Mouse (Mus musculus): Measurements from ENCODE around the gene Zfp551. TPM values are rescaled to one million over a fixed set of nuclear protein-coding genes. Genes with fewer than 3 reads are reported as not detected.

Gene Zfp551
- polyA plus RNA-seq (2012; rRNA removed) = 3.8 and 5.8 TPM in 2 replicates

DNA sequence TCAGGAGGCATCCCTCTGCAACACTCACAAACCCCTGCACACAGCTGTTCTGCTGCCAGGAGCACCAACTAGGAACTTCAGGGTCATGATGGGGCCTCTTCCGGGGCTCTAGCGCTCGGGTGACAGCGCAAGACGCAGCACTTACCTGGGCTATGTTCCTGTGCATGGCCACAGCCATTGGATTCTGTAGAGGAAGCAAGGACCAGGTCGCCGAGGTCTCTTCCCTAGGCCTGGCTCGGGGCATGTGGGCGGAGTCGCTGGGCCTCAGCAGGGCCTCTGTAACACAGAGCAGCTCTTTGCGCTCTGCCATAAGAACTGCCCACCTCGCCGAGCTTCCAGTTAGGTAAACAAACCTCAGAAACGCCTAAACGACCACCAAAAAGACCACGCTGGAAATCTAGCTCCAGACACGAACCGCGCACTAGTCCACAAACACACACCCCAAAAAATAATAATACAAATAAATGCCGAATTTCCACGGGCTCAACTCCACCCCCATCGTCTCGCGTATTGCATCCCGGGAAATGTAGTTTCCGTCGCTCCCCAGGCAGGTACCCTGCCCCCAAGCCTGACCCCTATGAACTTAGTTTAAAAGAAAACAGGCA is at the start of gene Zfp551:
Zfp551 (minus strand) TSS at position 507 of the 605 bp plus-strand sequence.
- TF ChIP-seq CTCF (IDR thresholded peaks at IDR 0.05; ENCODE audit: borderline replicate concordance, extremely low read depth, insufficient read depth, insufficient read length) = no peak
- peak; percentile 74 for DNase-seq (ENCODE audit: low read depth)

DNA sequence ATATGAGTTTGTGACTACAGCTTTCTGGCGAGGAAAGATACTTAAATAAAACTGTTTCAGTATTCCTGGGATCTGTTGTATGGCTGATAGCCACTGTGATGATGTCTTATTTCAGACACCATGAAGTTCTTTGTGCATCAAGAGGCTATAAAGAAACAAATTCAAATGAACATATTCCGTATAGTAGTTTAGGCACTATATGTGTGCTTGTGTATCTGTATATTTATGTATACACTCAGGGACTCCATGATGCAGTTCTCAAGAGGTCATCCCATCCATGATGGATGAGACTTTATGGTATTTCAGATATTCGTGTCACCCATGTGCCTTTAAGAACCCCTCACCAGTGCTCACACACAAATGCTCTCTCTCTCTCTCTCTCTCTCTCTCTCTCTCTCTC is 304 bp upstream of the Zfp551 start:
- TF ChIP-seq CTCF (IDR thresholded peaks at IDR 0.05; ENCODE audit: borderline replicate concordance, extremely low read depth, insufficient read depth, insufficient read length) (no peak), POLR2A (IDR thresholded peaks at IDR 0.05; ENCODE audit: borderline replicate concordance, extremely low read depth, insufficient read depth, insufficient read length, poor library complexity, severe bottlenecking) (no peak)
- DNase-seq (ENCODE audit: low read depth) = no peak

DNA sequence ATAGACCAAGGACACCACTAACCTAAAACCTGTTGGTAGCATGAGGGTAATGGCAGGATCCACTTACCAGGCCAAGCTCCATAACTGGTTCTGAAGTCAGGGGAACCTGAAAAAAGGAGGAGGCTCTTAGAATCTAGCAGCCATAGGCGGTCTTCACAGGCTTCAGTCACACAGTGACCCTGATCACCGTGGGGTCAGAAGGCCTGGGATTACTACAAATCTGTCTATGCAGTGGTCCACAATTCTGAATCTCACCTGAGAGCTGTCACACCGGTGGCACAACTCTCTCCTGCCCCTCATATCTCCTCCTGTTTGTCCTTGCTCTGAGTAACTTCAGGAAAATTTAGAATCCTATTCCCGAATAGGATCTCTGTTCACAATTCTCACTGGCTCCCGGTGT is 810 bp downstream of the Zfp551 start:
- DNase-seq (ENCODE audit: low read depth) = peak; percentile 0
- no peak for TF ChIP-seq POLR2A (IDR thresholded peaks at IDR 0.05; ENCODE audit: borderline replicate concordance, extremely low read depth, insufficient read depth, insufficient read length, poor library complexity, severe bottlenecking)
- TF ChIP-seq CTCF (IDR thresholded peaks at IDR 0.05; ENCODE audit: borderline replicate concordance, extremely low read depth, insufficient read depth, insufficient read length) = no peak

DNA sequence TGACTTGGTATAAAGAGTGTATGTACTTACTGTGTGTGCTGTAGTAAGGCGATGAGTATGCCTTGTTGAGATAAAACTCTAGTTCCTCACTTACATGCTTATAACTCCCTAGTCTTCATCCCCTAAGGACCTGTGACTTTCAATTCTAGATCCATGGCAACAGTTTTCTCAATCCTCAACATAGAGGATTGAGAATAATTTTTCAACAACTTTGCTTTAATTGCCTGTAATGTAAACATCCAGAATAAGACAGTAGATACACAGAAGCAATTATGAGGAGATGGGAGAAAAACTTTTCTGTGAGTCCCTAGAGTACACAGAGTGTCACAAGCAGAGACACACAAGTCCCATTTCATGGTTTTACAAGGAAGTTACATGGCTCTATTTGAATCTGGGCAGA is 53.4 kb downstream of the Zfp551 start, which contains the start of gene Vmn1r84:
Vmn1r84 (minus strand) TSS at position 101 of the 400 bp plus-strand sequence.
- TF ChIP-seq POLR2A (IDR thresholded peaks at IDR 0.05; ENCODE audit: borderline replicate concordance, extremely low read depth, insufficient read depth, insufficient read length, poor library complexity, severe bottlenecking) (no peak), CTCF (IDR thresholded peaks at IDR 0.05; ENCODE audit: borderline replicate concordance, extremely low read depth, insufficient read depth, insufficient read length) (no peak)
- DNase-seq (ENCODE audit: low read depth) = no peak

Other genes with a start within 250 kb of the Zfp551 start
- not detected in 2 replicates for gene Vmn1r80, start 233.5 kb downstream of the Zfp551 start, polyA plus RNA-seq (2012; rRNA removed)
- gene Vmn1r81, start 154.5 kb downstream of the Zfp551 start, polyA plus RNA-seq (2012; rRNA removed) = not detected in 2 replicates
- not detected in 2 replicates for gene Vmn1r82, start 122.3 kb downstream of the Zfp551 start, polyA plus RNA-seq (2012; rRNA removed)
- not detected in 2 replicates for gene Vmn1r83, start 93.3 kb downstream of the Zfp551 start, polyA plus RNA-seq (2012; rRNA removed)
- not detected in 2 replicates for gene Vmn1r84, start 53.5 kb downstream of the Zfp551 start, polyA plus RNA-seq (2012; rRNA removed)
- gene Zfp606, start 55.5 kb upstream of the Zfp551 start, polyA plus RNA-seq (2012; rRNA removed) = 17.6 and 20.6 TPM in 2 replicates
- not detected in 2 replicates for gene 2900092C05Rik, start 89.8 kb upstream of the Zfp551 start, polyA plus RNA-seq (2012; rRNA removed)
- 0.01 TPM in 2 replicates for gene Vmn2r53, start 186.0 kb upstream of the Zfp551 start, polyA plus RNA-seq (2012; rRNA removed)
- gene Vmn2r54, start 217.6 kb upstream of the Zfp551 start, polyA plus RNA-seq (2012; rRNA removed) = 0.04 TPM in 1 of 2 replicates, not detected in the other